Comparison of ENCODE assay signal across 11 mouse cellular contexts in genomic region chr14:103011782-103012181, GRCm38 (mm10). TPM values are rescaled to one million over a fixed set of nuclear protein-coding genes. Genes with fewer than 3 reads are reported as not detected.
DNase-seq lines count a peak whose midpoint lies in the region; ATAC-seq and TF ChIP-seq lines count a peak whose summit lies in the region.
"Had no signal": no experiment of that assay in that cellular context is flagged by ENCODE, and none has a peak within 500 bp of the region (broad histone marks: within the 10 kb centered on the region; RNA-seq: fewer than 3 reads in every experiment).

No protein-coding gene starts in this region.

- H3K27ac ChIP-seq in heart, postnatal 0 days (ENCODE audit: low read depth) = no peak overlapping the region
- no peak overlapping the region for H3K27ac ChIP-seq in testis, adult 2 months (ENCODE audit: control insufficient read depth, insufficient read depth, low read depth, low read length)
- H3K27ac ChIP-seq: embryonic facial prominence, embryonic 13.5 days; limb, embryonic 15.5 days had no signal

- DNase-seq in heart, postnatal 0 days (ENCODE audit: low spot score) = no peak
- DNase-seq in heart, adult 9 months (ENCODE audit: low spot score in 2 of 2) = no peak
- DNase-seq in testis, postnatal 10 days (ENCODE audit: low spot score) = no peak
- peak; percentile 23 for DNase-seq in c-Kit-positive CD71-positive TER-119-negative erythroid progenitor cells, embryonic 14.5 days (ENCODE audit: low read depth)
- peak; percentile 4 for DNase-seq in large intestine, adult 2 months (ENCODE audit: low read depth, low spot score)
- peak; percentile 24 for DNase-seq in retina, postnatal 7 days (ENCODE audit: low read depth, low spot score)
- no peak for DNase-seq in frontal cortex, postnatal 25 days (ENCODE audit: low spot score in 2 of 2)

- H3K4me1 ChIP-seq in heart, postnatal 0 days (ENCODE audit: control insufficient read depth, insufficient read depth) = no peaks in the 10 kb centered on the region
- H3K4me1 ChIP-seq in testis, adult 2 months (ENCODE audit: control insufficient read depth, insufficient read depth, low read length) = no peaks in the 10 kb centered on the region; the same call in 1 of the 2 replicates
- H3K4me1 ChIP-seq: limb, embryonic 15.5 days had no signal

- no peaks in the 10 kb centered on the region for H3K36me3 ChIP-seq in heart, postnatal 0 days (replicated peaks; ENCODE audit: control insufficient read depth, insufficient read depth, low read length)
- H3K36me3 ChIP-seq in testis, adult 2 months (ENCODE audit: control insufficient read depth, insufficient read depth, low read length) = no peaks in the 10 kb centered on the region
- H3K36me3 ChIP-seq: embryonic facial prominence, embryonic 13.5 days; limb, embryonic 15.5 days had no signal

- no peaks in the 10 kb centered on the region for H3K27me3 ChIP-seq in heart, postnatal 0 days (ENCODE audit: control insufficient read depth, insufficient read depth, low read length)
- H3K27me3 ChIP-seq in testis, adult 2 months (ENCODE audit: control insufficient read depth, insufficient read depth, low read length) = no peaks in the 10 kb centered on the region
- H3K27me3 ChIP-seq: embryonic facial prominence, embryonic 13.5 days; limb, embryonic 15.5 days had no signal

- H3K9me3 ChIP-seq in heart, postnatal 0 days (replicated peaks; ENCODE audit: control insufficient read depth, low read length) = no peaks in the 10 kb centered on the region
- H3K9me3 ChIP-seq: embryonic facial prominence, embryonic 13.5 days; limb, embryonic 15.5 days had no signal

- no peak overlapping the region for H3K9ac ChIP-seq in heart, postnatal 0 days (replicated peaks; ENCODE audit: low read depth, low read length)
- H3K9ac ChIP-seq: embryonic facial prominence, embryonic 13.5 days; limb, embryonic 15.5 days had no signal

- TF ChIP-seq EP300 in heart, postnatal 0 days (IDR thresholded peaks at IDR 0.05; ENCODE audit: low read depth) = no peak

- TF ChIP-seq POLR2A in testis, adult 2 months (IDR thresholded peaks at IDR 0.05; ENCODE audit: control insufficient read depth, low read depth, low read length) = no peak

- TF ChIP-seq CTCF in heart, postnatal 0 days (IDR thresholded peaks at IDR 0.05; ENCODE audit: low read depth) = peak; percentile 59
- TF ChIP-seq CTCF in testis, adult 2 months (IDR thresholded peaks at IDR 0.05; ENCODE audit: control insufficient read depth, insufficient read depth, insufficient replicate concordance, low read depth, low read length) = peak; percentile 53; the same call in 1 of the 2 replicates

- no peak overlapping the region for H3K4me2 ChIP-seq in heart, postnatal 0 days (ENCODE audit: low read depth, low read length)
- H3K4me2 ChIP-seq: embryonic facial prominence, embryonic 13.5 days; limb, embryonic 15.5 days had no signal

- no peak overlapping the region for H3K4me3 ChIP-seq in heart, postnatal 0 days (ENCODE audit: low read depth, low read length)
- no peak overlapping the region for H3K4me3 ChIP-seq in testis, adult 2 months (ENCODE audit: control insufficient read depth, low read depth, low read length)
- H3K4me3 ChIP-seq: embryonic facial prominence, embryonic 13.5 days; limb, embryonic 15.5 days had no signal

- no peak for ATAC-seq in heart, postnatal 0 days (ENCODE audit: insufficient read depth, low read depth)

- WGBS in heart, postnatal 0 days = 31% methylated on average over 5 of the region's 5 CpGs
- WGBS in large intestine, adult 2 months = 22% methylated on average over 5 of the region's 5 CpGs

RNA-seq across cellular contexts. Expression of gene Kctd12, which starts 29.3 kb away (rescaled TPM):
- total RNA-seq in heart, postnatal 0 days (2014; rRNA removed; ENCODE audit: low replicate concordance) = 28.2 and 32.3 TPM in 2 replicates
- 4.6 and 6.4 TPM in 2 replicates for polyA plus RNA-seq in heart, postnatal 0 days (2015; fragmentation: Nextera tagmentation; extraction: Ambion mirVana)
- 4.7 and 5.8 TPM in 2 replicates for polyA plus RNA-seq in testis, adult 2 months (2012; rRNA removed)
- polyA plus RNA-seq in large intestine, adult 2 months (2012; rRNA removed) = 7.3 and 14.1 TPM in 2 replicates

RNA-seq across cellular contexts. Expression of gene Acod1, which starts 35.0 kb away (rescaled TPM):
- total RNA-seq in heart, postnatal 0 days (2014; rRNA removed; ENCODE audit: low replicate concordance) = not detected in 2 replicates
- polyA plus RNA-seq in heart, postnatal 0 days (2015; fragmentation: Nextera tagmentation; extraction: Ambion mirVana) = 0.07 TPM in 1 of 2 replicates, not detected in the other
- polyA plus RNA-seq in testis, adult 2 months (2012; rRNA removed) = not detected in 2 replicates
- 0.55 and 0.85 TPM in 2 replicates for polyA plus RNA-seq in large intestine, adult 2 months (2012; rRNA removed)
- polyA plus RNA-seq: embryonic facial prominence, embryonic 13.5 days; limb, embryonic 15.5 days; stomach, embryonic 14.5 days had no signal

RNA-seq across cellular contexts. Expression of gene Cln5, which starts 58.2 kb away (rescaled TPM):
- 14.7 and 17.3 TPM in 2 replicates for total RNA-seq in heart, postnatal 0 days (2014; rRNA removed; ENCODE audit: low replicate concordance)
- 21.8 and 22.9 TPM in 2 replicates for polyA plus RNA-seq in heart, postnatal 0 days (2015; fragmentation: Nextera tagmentation; extraction: Ambion mirVana)
- polyA plus RNA-seq in testis, adult 2 months (2012; rRNA removed) = 2.8 and 3.2 TPM in 2 replicates
- polyA plus RNA-seq in large intestine, adult 2 months (2012; rRNA removed) = 10.7 and 13.5 TPM in 2 replicates

Comparison
In these comparisons a context has a peak if more than half of its experiments do, and no peak if none do; other contexts are left out.
1. DNase-seq: peak in c-Kit-positive CD71-positive TER-119-negative erythroid progenitor cells, embryonic 14.5 days (single experiment), large intestine, adult 2 months (single experiment) and retina, postnatal 7 days (single experiment); none in heart, postnatal 0 days (single experiment), heart, adult 9 months (0 of 2), testis, postnatal 10 days (single experiment) and frontal cortex, postnatal 25 days (0 of 2).